Mouse (Mus musculus): ENCODE results near the gene Csgalnact2. TPM values are rescaled to one million over a fixed set of nuclear protein-coding genes. Genes with fewer than 3 reads are reported as not detected.
A peak's percentile ranks its signal among the peaks of the same experiment; 100 is the strongest.

Gene Csgalnact2
- total RNA-seq, 2 experiments from 2014 or later, result 9.7 to 10.5 TPM

GRCm38 (mm10) chr6:118079292-118079691, 59.6 kb downstream of the Csgalnact2 start:
- Histone ChIP-seq H3K4me3 (no peak overlapping the region), H3K27ac (no peak overlapping the region)
- DNase-seq (ENCODE audit: low spot score in 2 of 2), result no peak
- TF ChIP-seq CTCF (conservative IDR thresholded peaks at IDR 0.05), result no peak

DNA sequence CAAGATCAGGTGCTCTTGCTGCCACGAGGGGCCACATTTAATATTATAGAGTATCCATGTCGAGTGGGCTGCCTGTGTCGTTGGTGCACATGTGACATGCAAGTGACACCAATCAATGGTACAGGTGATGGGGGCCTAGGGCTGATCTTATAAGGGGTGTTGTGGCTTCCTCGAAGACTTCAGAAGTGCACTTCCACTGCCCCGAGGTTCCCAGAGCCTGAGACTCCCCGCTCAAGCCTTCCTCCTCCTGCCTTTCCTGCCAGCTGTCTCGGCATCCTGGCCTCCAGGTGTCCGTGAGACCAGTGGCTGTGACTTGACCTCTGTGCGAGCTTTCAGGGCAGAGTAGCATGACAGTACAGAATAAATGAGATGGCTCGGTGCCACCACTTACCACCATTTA, 60.2 kb downstream of the Csgalnact2 start:
- no peak for TF ChIP-seq CTCF (conservative IDR thresholded peaks at IDR 0.05)
- DNase-seq (ENCODE audit: low spot score in 2 of 2), result no peak
- H3K27ac ChIP-seq, result no peak overlapping the region
- no peak overlapping the region for H3K4me3 ChIP-seq

DNA sequence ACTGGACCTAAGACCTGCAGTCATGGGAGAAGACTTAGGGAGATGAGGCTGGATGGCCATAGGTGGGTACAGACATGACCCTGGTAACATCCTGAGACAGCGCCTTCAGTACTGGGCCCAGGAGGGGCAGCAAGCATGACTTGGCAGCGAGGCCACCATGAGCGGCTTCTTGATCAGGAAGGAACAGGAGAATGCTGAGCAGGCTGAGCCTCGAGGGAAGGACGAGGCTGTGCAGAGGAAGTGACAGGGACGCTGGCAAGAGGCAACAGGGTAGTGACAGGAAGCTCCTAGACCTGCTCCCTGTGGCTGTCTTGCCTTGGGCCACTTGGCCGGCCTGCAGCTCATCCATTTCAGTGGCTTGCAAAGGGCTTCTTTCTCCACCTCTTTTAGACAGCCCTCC, 61.5 kb downstream of the Csgalnact2 start:
- no peak for TF ChIP-seq CTCF (conservative IDR thresholded peaks at IDR 0.05)
- H3K4me3 ChIP-seq, result no peak overlapping the region
- DNase-seq (ENCODE audit: low spot score in 2 of 2), result no peak
- peak overlapping the region; percentile 28; the same call in 1 of the 2 replicates for H3K27ac ChIP-seq

- Histone ChIP-seq H3K4me3 (no peak overlapping the region), H3K27ac (no peak overlapping the region)
- no peak for TF ChIP-seq CTCF (conservative IDR thresholded peaks at IDR 0.05)
- no peak for DNase-seq (ENCODE audit: low spot score in 2 of 2)
Measured at GRCm38 (mm10) chr6:118076748-118077147, 62.2 kb downstream of the Csgalnact2 start.

GRCm38 (mm10) chr6:118076256-118076655, 62.7 kb downstream of the Csgalnact2 start:
- DNase-seq (ENCODE audit: low spot score in 2 of 2), result no peak
- H3K27ac ChIP-seq, result 0 out of 2 replicates have a peak overlapping the region, but pooled peaks have one; percentile 46
- no peak overlapping the region for H3K4me3 ChIP-seq
- TF ChIP-seq CTCF (conservative IDR thresholded peaks at IDR 0.05), result no peak

- Histone ChIP-seq H3K4me3 (no peak overlapping the region), H3K27ac (peak overlapping the region; percentile 49; the same call in 1 of the 2 replicates)
- no peak for TF ChIP-seq CTCF (conservative IDR thresholded peaks at IDR 0.05)
- DNase-seq (ENCODE audit: low spot score in 2 of 2), result no peak
Measured at GRCm38 (mm10) chr6:118074151-118074550, 64.8 kb downstream of the Csgalnact2 start.

GRCm38 (mm10) chr6:118072176-118072575, 66.8 kb downstream of the Csgalnact2 start:
- peak overlapping the region; percentile 36 for H3K27ac ChIP-seq
- DNase-seq (ENCODE audit: low spot score in 2 of 2), result no peak
- H3K4me3 ChIP-seq, result no peak overlapping the region
- no peak for TF ChIP-seq CTCF (conservative IDR thresholded peaks at IDR 0.05)

DNA sequence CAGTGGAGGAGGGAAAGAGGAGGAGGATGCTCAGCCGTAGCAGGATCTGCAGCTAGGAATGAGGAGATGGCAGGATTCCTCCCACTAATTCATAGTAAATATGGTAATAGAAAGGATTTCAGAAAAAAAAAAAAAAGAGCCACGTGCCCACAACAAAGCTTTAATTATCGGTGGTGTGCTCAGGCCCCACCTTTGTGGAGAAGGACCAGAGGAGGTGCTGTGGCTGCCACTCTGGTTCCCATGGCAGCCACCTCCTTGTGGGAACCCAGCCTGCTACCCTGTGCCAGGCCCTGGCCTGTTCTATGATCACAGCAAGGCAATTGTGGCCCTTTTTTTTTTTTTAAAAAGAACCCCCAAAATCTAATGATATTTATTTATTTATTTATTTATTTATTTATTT, 67.5 kb downstream of the Csgalnact2 start:
- Histone ChIP-seq H3K4me3 (no peak overlapping the region), H3K27ac (peak overlapping the region; percentile 88)
- no peak for DNase-seq (ENCODE audit: low spot score in 2 of 2)
- 0 out of 2 replicates have a peak, but pooled peaks have one; percentile 14 for TF ChIP-seq CTCF (conservative IDR thresholded peaks at IDR 0.05)

GRCm38 (mm10) chr6:118071013-118071350, 68.0 kb downstream of the Csgalnact2 start:
- Histone ChIP-seq H3K27ac (peak overlapping the region; percentile 88), H3K4me3 (0 out of 2 replicates have a peak overlapping the region, but pooled peaks have one; percentile 2)
- TF ChIP-seq CTCF (conservative IDR thresholded peaks at IDR 0.05), result no peak
- DNase-seq (ENCODE audit: low spot score in 2 of 2), result no peak

GRCm38 (mm10) chr6:118070321-118071012, 68.5 kb downstream of the Csgalnact2 start:
- no peak for TF ChIP-seq CTCF (conservative IDR thresholded peaks at IDR 0.05)
- Histone ChIP-seq H3K4me3 (no peak overlapping the region), H3K27ac (peak overlapping the region; percentile 88)
- peak; percentile 76 to 83 for DNase-seq (ENCODE audit: low spot score in 2 of 2)

DNA sequence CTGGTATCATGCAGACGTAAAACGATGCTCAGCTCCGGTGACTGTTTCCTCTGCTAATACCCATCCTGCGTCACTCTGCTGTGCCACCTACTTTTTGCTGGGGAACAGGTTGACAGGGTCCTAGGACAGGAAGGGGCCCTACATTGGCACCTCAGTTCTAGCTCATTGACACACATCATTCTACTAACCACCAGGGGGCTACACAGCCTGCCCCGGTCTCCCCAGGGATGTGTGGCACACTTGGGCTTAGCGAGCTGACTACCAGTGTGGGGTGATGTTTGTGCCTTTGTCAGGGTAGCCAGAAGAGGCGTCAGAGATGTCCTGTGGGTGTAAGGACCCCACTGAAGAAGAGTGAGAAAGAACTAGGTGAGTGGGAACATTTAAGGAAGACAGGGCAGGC, 71.2 kb downstream of the Csgalnact2 start:
- peak; percentile 52 for TF ChIP-seq CTCF (conservative IDR thresholded peaks at IDR 0.05)
- Histone ChIP-seq H3K4me3 (no peak overlapping the region), H3K27ac (peak overlapping the region; percentile 85; the same call in 1 of the 2 replicates)
- no peak for DNase-seq (ENCODE audit: low spot score in 2 of 2)

DNA sequence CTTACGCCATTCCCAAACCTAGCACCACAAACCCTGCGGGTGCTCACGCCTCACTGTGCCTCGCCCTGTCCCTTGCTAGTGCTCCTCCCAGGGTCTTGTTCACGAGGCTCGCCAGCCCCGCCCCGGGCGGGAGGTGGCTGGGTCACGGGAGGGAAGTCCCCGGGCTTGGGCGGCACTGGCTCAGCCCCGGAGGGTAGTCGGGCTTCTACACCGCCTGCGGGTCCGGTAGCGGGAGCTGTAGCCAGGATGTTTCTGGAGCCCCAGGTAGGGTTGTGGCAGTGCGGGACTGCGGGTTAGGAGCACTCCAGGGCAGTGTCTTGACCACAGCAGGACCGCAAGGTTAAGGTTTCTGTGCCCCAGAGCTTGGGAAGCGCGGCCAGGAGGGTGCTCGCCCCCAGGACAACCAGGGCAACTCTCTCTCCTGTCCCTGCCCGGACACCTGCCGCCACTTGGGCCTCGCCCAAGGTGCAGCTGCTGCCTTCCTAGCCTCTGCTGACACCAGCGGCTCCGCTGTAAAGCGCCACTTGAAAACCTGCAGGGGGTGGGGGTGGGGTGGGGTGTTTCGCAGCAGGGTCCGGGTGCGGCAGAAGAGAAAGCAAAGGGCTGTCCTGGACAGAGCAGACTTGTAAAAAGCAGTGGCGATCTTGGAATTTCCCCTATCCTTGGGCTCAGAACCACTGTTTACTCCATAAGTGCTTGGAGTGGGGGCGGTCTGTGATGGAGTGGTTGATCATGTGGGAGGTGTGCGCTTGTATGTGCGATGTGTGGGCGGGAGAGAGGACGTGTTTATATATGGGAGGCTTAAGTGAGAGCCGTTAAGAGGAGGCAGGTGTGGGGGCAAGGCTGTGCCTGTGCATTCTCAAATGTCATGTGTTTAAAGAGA, 72.5 kb downstream of the Csgalnact2 start:
- peak overlapping the region; percentile 85 for H3K27ac ChIP-seq
- peak in 1 of 2 experiments; percentile 51 for DNase-seq (ENCODE audit: low spot score in 2 of 2)
- TF ChIP-seq CTCF (conservative IDR thresholded peaks at IDR 0.05), result no peak
- H3K4me3 ChIP-seq, result peak overlapping the region; percentile 57

GRCm38 (mm10) chr6:118065837-118066198, 73.1 kb downstream of the Csgalnact2 start:
- H3K4me3 ChIP-seq, result peak overlapping the region; percentile 57
- DNase-seq (ENCODE audit: low spot score in 2 of 2), result no peak
- H3K27ac ChIP-seq, result peak overlapping the region; percentile 85
- TF ChIP-seq CTCF (conservative IDR thresholded peaks at IDR 0.05), result no peak

Measured in layer of hippocampus, adult 2 months (tissue).